Mouse (Mus musculus): ENCODE measurements at regions not wholly inside any gene's neighbourhood (a gene's known extent, or its start where the extent isn't known, plus 50 kb on each side); places are given as distances from the start of the nearest gene placed in this dataset.

DNA sequence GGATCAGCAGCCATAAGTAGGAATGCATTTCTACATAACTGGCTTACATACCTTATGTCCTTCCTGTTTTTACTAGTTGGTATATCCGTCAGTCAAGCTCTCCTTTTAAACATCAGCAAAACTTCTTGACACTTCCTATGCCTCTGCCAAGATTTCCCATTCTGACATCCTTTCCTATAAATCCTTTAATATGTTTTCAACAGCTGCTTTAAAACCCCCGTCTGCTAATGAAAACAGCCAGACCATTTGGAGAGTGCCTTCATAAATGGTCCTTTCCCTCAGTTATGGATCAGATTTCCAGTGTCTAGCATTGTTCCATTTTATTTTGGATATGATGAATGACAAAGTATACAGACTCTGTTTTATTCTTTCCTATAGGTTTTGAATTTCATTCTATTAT is 270.7 kb upstream of the Rgmb start:
- 73% methylated on average over 2 of the region's 2 CpGs for WGBS
- no peaks in the 10 kb centered on the region for H3K27me3 ChIP-seq
- no peaks in the 10 kb centered on the region for H3K36me3 ChIP-seq
- no peak overlapping the region for H3K27ac ChIP-seq (replicated peaks)
- H3K9ac ChIP-seq (replicated peaks) = no peak overlapping the region
- no peak for ATAC-seq (ENCODE audit: low FRiP score, low read depth)
- no peaks in the 10 kb centered on the region for H3K4me1 ChIP-seq
- no peak overlapping the region for H3K4me3 ChIP-seq
- H3K9me3 ChIP-seq = no peaks in the 10 kb centered on the region
- no peak overlapping the region for H3K4me2 ChIP-seq (replicated peaks)

DNA sequence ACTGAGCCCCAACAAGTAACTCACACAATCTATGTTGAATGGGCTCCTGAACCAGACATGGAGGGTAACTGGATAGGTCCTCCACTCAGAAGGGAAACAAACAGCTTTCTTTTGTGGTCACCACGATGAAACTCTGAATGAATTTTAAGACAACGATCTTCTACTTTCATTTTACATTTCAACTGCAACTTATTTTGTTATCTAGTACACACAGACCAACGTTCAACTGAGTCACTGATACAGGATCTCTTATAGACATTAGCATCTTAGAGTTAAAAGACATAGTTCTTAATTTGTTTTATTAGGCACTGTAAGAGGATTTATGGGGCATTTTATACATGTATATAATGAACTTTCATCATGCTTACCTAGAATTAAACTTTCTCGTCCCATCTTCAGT is 262.1 kb upstream of the Rgmb start:
- no peak for ATAC-seq (ENCODE audit: low FRiP score, low read depth)
- no peak overlapping the region for H3K4me3 ChIP-seq
- WGBS = 91% methylated on average over 4 of the region's 4 CpGs
- no peaks in the 10 kb centered on the region for H3K27me3 ChIP-seq
- peaks cover 11% of the 10 kb centered on the region; the same call in 1 of the 2 replicates for H3K4me1 ChIP-seq
- H3K9ac ChIP-seq (replicated peaks) = no peak overlapping the region
- no peaks in the 10 kb centered on the region for H3K36me3 ChIP-seq
- H3K27ac ChIP-seq (replicated peaks) = no peak overlapping the region
- H3K9me3 ChIP-seq = no peaks in the 10 kb centered on the region
- no peak overlapping the region for H3K4me2 ChIP-seq (replicated peaks)

DNA sequence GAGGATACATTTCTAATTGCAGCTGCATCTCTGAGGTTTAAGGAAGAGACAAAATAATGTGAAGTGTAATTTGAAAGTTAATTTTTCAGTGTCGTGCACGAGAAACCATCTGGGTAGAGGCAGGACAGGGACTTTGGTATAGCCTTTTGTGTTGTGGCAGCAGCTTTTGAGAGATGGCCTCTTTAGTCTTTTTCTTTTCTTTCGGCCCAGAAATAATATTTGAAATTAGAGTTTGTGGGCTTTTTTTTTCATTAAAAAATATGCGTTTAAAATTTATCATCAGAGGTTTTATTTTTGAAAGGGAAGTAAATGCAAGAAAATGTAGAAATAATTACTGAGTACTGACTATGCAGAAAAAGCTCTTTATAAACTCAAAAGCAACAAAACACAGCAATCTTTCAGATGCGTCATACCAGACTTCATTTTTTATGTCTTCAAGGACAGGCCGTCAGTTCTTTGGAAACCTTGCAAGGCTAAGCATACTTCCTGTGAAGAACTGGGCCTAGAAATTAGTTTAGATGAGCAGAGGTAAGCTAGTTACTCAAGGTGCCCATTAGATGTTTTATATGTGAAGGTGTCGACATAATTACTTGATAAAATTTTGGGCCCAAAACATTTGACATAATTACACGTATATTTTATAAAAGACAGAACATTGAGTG is 258.9 kb upstream of the Rgmb start:
- H3K36me3 ChIP-seq = no peaks in the 10 kb centered on the region
- H3K27ac ChIP-seq (replicated peaks) = peak overlapping the region; percentile 86
- no peak overlapping the region for H3K4me3 ChIP-seq
- H3K4me1 ChIP-seq = peaks cover 11% of the 10 kb centered on the region; the same call in 1 of the 2 replicates
- peak; percentile 81 for ATAC-seq (ENCODE audit: low FRiP score, low read depth)
- H3K9me3 ChIP-seq = no peaks in the 10 kb centered on the region
- H3K9ac ChIP-seq (replicated peaks) = no peak overlapping the region
- H3K4me2 ChIP-seq (replicated peaks) = no peak overlapping the region
- 65% methylated on average over 8 of the region's 8 CpGs for WGBS
- H3K27me3 ChIP-seq = no peaks in the 10 kb centered on the region

DNA sequence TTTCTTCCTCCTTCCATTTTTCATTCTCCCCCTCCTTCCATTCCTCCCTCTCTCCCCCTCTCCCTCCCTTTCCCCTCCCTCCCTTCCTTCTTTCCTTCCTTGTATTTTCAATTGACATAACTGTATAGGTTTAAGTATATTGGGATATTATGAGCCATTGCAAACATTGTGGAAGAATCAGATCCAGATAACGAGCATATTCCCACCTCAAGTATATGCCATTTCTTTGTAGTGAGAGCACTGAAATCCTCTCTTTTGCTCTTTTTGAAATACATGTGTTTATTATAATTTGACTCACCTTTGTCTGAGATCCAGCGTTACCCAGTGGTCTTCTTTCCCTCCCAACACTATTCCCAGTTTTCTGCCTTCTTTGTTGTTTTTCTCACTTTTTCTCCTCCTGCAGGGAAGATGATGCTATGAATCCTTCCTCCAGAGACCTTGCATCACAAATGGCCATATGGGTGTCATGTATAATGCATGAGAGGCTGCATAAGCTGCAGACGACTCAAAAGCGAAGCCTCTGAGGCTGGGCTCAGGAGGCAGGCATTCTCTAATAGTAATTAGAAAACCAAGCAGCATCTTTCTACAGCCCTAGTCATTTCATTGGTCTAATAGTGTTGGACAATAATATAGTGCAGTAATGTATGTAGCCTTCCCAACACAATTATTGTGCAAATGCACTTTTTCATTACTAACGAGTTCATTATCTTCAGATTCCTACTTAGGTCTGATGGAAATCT is 258.2 kb upstream of the Rgmb start:
- Histone ChIP-seq H3K4me1 (peaks cover 11% of the 10 kb centered on the region; the same call in 1 of the 2 replicates), H3K9me3 (no peaks in the 10 kb centered on the region), H3K36me3 (no peaks in the 10 kb centered on the region), H3K27me3 (no peaks in the 10 kb centered on the region), H3K9ac (replicated peaks) (no peak overlapping the region), H3K4me2 (replicated peaks) (peak overlapping the region; percentile 35), H3K4me3 (no peak overlapping the region), H3K27ac (replicated peaks) (peak overlapping the region; percentile 86)
- WGBS = 24% methylated on average over 5 of the region's 5 CpGs
- peak; percentile 99 for ATAC-seq (ENCODE audit: low FRiP score, low read depth)

DNA sequence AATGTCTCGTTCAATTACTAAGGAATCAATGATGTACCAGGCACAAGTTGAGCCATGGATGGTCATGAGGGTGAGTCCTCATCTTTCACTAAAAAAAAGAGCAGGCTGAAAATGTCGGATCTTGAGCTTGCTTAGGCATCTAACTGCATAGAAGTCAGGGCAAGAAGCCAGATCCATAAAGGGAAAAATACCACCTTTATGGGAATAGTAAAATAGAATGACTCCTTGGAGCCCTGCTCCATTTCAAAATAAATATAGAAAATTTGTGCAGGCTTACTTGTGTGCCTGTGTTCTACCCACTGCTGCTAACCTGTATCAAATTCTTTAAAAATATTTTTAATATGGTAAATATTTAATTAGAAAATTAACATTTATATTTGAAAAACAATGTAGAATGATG is 256.2 kb upstream of the Rgmb start:
- WGBS = 87% methylated on average over 2 of the region's 2 CpGs
- Histone ChIP-seq H3K4me2 (replicated peaks) (no peak overlapping the region), H3K4me1 (peaks cover 11% of the 10 kb centered on the region; the same call in 1 of the 2 replicates), H3K9me3 (no peaks in the 10 kb centered on the region), H3K36me3 (no peaks in the 10 kb centered on the region), H3K27ac (replicated peaks) (no peak overlapping the region), H3K9ac (replicated peaks) (no peak overlapping the region), H3K4me3 (no peak overlapping the region), H3K27me3 (no peaks in the 10 kb centered on the region)
- no peak for ATAC-seq (ENCODE audit: low FRiP score, low read depth)

DNA sequence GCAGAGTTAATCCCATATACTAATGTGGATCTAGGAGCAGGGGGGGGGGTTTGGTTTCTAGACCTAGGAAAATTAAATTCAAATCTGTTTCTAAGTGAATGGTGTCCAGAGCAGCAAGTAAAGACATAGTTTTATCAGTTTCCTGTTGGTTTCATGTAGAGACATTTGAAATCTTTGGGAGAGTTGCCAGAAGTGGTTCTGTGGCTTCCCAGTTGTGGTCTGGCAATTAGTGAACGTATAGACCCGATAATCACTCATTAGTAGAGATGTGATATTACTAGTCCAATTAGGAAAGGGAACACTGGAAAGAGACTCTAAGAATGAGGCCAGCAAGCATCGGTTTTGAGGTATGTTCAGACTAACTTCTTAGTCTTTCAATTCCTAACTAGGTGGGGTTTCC is 252.0 kb upstream of the Rgmb start:
- Histone ChIP-seq H3K27ac (replicated peaks) (no peak overlapping the region), H3K27me3 (no peaks in the 10 kb centered on the region), H3K9me3 (no peaks in the 10 kb centered on the region), H3K4me1 (no peaks in the 10 kb centered on the region), H3K4me2 (replicated peaks) (no peak overlapping the region), H3K4me3 (no peak overlapping the region), H3K9ac (replicated peaks) (no peak overlapping the region), H3K36me3 (no peaks in the 10 kb centered on the region)
- 91% methylated on average over 3 of the region's 3 CpGs for WGBS
- no peak for ATAC-seq (ENCODE audit: low FRiP score, low read depth)

DNA sequence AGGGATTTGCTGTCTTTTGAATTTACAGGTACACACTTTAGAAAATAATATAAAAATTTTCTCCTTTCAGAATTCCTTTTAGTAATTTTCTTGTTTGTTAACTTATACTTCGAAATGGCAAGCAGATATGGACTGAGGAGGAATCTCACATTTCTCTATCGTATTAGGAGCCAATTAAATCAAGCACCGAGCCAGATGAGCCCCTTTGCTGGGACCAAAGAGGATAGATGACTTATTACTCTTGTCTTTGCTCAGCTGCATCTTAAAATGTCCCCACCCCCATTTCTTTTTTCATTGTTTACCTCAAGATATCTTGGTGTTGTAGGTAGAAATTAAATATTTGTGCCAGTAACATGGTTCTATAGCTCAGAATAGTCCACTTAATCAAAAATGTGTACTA is 247.7 kb upstream of the Rgmb start:
- 64% methylated on average over 3 of the region's 3 CpGs for WGBS
- Histone ChIP-seq H3K9me3 (no peaks in the 10 kb centered on the region), H3K27ac (replicated peaks) (no peak overlapping the region), H3K4me1 (no peaks in the 10 kb centered on the region), H3K36me3 (no peaks in the 10 kb centered on the region), H3K9ac (replicated peaks) (no peak overlapping the region), H3K4me3 (no peak overlapping the region), H3K27me3 (no peaks in the 10 kb centered on the region), H3K4me2 (replicated peaks) (no peak overlapping the region)
- no peak for ATAC-seq (ENCODE audit: low FRiP score, low read depth)

DNA sequence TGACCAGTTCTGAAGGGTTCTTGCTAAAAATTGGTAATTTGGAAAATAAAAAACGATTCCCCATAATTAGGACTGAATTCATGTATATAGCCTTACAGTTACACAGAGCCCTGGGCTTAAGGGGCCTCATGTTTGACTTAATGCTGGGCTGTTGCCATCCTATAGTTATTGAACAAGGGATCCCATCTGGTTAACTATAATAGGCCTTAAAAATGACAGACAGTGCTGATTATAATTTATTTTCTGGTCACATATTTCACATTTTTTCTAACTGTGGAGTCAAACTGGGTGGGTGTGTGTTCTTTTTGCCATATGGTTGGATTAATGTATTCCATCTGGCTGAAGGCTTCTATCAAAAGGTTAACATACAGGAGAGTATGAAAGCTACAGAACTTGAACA is 238.5 kb upstream of the Rgmb start:
- no peaks in the 10 kb centered on the region for H3K36me3 ChIP-seq
- no peak overlapping the region for H3K4me2 ChIP-seq (replicated peaks)
- H3K9ac ChIP-seq (replicated peaks) = no peak overlapping the region
- no peak overlapping the region for H3K27ac ChIP-seq (replicated peaks)
- H3K4me3 ChIP-seq = no peak overlapping the region
- WGBS = 56% methylated on average over 1 of the region's 1 CpGs
- ATAC-seq (ENCODE audit: low FRiP score, low read depth) = no peak
- H3K4me1 ChIP-seq = no peaks in the 10 kb centered on the region
- no peaks in the 10 kb centered on the region for H3K27me3 ChIP-seq
- no peaks in the 10 kb centered on the region for H3K9me3 ChIP-seq

DNA sequence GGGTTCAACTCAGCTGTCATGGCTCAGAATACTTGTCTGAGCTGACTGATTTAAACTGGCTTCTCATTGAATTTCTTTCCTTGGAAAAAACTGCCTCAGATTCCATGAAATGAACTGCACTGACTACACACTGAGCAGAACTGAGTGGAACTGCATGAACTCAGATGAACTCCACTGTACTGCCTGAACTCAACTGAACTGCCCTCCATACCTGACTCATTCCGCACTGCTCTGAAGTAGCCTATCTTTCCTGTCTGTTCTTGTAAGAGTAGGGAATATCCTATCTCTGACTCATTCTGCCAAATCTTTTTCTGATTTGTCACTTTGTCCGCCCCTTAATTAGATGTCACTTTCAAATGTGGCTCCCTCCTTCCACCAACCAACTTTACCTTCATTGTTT is 237.0 kb upstream of the Rgmb start:
- H3K27ac ChIP-seq (replicated peaks) = no peak overlapping the region
- no peaks in the 10 kb centered on the region for H3K36me3 ChIP-seq
- no peak overlapping the region for H3K4me2 ChIP-seq (replicated peaks)
- H3K27me3 ChIP-seq = no peaks in the 10 kb centered on the region
- no peak for ATAC-seq (ENCODE audit: low FRiP score, low read depth)
- H3K9me3 ChIP-seq = no peaks in the 10 kb centered on the region
- H3K4me3 ChIP-seq = no peak overlapping the region
- no peak overlapping the region for H3K9ac ChIP-seq (replicated peaks)
- WGBS = 91% methylated on average over 2 of the region's 2 CpGs
- no peaks in the 10 kb centered on the region for H3K4me1 ChIP-seq

DNA sequence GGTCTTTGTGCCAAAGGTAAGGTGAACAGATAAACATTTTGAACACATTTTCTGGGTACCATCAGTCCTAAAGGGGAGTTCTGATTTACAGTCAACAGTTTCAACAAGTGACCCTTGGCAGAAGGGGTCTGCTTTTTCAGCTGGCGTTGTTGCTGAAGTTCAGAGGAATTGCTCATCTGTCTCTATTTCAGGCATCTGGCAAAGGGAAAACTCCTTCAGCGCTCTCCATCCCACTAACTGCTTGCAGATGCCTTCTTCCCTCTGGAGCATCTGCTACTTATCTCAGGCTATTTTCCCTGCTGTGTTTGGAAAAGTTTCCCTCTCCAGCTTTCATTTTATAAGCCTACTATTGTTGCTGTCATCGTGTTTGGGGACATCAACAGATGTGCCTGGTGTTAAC is 223.6 kb upstream of the Rgmb start:
- H3K36me3 ChIP-seq = no peaks in the 10 kb centered on the region
- H3K9me3 ChIP-seq = no peaks in the 10 kb centered on the region
- no peak overlapping the region for H3K9ac ChIP-seq (replicated peaks)
- H3K4me1 ChIP-seq = no peaks in the 10 kb centered on the region
- no peak for ATAC-seq (ENCODE audit: low FRiP score, low read depth)
- WGBS = 58% methylated on average over 3 of the region's 3 CpGs
- H3K27ac ChIP-seq (replicated peaks) = no peak overlapping the region
- H3K27me3 ChIP-seq = no peaks in the 10 kb centered on the region
- H3K4me3 ChIP-seq = no peak overlapping the region
- no peak overlapping the region for H3K4me2 ChIP-seq (replicated peaks)

DNA sequence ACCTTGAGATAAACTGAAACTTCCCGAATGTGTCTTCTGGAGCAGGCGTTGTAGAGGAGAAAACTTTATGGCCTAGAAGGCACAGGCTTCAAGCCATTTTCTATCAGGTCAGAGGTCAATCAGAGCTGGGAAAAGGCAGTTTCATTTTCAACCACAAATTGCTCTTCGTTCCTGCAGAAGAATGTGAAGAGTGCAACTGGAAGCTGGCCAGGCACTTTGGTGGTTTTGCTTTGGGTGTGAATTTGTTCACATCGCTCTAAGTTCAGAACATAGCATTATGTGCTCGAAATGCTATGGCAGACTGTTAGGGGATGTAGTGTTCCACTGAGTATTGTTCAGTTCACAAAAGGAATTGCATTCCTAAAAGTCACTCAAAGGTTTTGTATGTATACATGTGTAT is 220.9 kb upstream of the Rgmb start:
- no peak overlapping the region for H3K4me3 ChIP-seq
- no peak overlapping the region for H3K27ac ChIP-seq (replicated peaks)
- no peaks in the 10 kb centered on the region for H3K4me1 ChIP-seq
- no peaks in the 10 kb centered on the region for H3K9me3 ChIP-seq
- H3K9ac ChIP-seq (replicated peaks) = no peak overlapping the region
- H3K4me2 ChIP-seq (replicated peaks) = no peak overlapping the region
- ATAC-seq (ENCODE audit: low FRiP score, low read depth) = no peak
- no peaks in the 10 kb centered on the region for H3K36me3 ChIP-seq
- WGBS = 74% methylated on average over 5 of the region's 5 CpGs
- no peaks in the 10 kb centered on the region for H3K27me3 ChIP-seq

DNA sequence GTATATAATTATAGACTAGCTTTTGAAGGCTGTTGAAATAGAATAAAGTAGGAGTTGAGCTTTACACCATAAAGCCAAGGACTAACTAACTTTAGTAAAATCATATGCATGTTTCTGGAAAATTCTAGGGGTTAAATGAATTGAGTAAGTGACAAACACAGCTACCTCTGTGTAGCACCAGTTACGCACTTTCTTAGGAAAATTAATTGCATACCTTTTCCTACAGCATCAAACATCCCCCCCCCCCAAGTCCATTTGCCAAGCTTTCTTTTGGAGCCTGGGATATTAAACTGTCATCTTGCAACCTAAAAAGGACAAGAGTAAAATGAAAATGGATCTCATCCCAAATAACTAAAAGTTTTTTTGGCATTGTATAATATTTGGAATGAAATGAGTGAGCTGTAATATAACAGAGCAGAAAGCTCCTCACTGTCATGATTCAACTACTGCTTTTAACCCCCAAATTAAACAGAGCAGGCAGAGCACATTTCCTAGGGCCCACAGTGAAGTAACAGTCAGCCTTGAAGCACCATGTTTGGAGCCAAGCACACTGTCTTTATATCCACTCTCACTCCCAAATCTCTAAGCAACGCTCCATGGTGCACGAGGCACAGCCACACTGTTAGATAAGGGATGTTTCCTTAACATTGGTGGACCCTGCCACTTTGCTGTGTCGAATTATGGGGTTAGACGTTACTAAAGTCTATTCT is 210.9 kb upstream of the Rgmb start:
- no peaks in the 10 kb centered on the region for H3K9me3 ChIP-seq
- no peaks in the 10 kb centered on the region for H3K36me3 ChIP-seq
- no peak overlapping the region for H3K4me3 ChIP-seq
- no peaks in the 10 kb centered on the region for H3K27me3 ChIP-seq
- no peak overlapping the region for H3K9ac ChIP-seq (replicated peaks)
- WGBS = 40% methylated on average over 5 of the region's 5 CpGs
- no peak overlapping the region for H3K27ac ChIP-seq (replicated peaks)
- no peak for ATAC-seq (ENCODE audit: low FRiP score, low read depth)
- peaks cover 7% of the 10 kb centered on the region; the same call in 1 of the 2 replicates for H3K4me1 ChIP-seq
- H3K4me2 ChIP-seq (replicated peaks) = no peak overlapping the region
